Mouse (Mus musculus): ENCODE results near the gene Ercc2.

Gene Ercc2

GRCm38 (mm10) chr7:19359892-19360641 is 21.7 kb upstream of the Ercc2 start:
- DNase-seq (ENCODE audit: low read depth, low spot score), result no peak

GRCm38 (mm10) chr7:19360944-19361343 is 20.9 kb upstream of the Ercc2 start:
- DNase-seq (ENCODE audit: low read depth, low spot score), result peak; percentile 79

GRCm38 (mm10) chr7:19361720-19362119 is 20.1 kb upstream of the Ercc2 start:
- peak; percentile 92 for DNase-seq (ENCODE audit: low read depth, low spot score)

- no peak for DNase-seq (ENCODE audit: low read depth, low spot score)
These were observed 19.5 kb upstream of the Ercc2 start for GRCm38 (mm10) chr7:19362276-19362675.

GRCm38 (mm10) chr7:19363881-19364280 is 17.9 kb upstream of the Ercc2 start:
- peak; percentile 83 for DNase-seq (ENCODE audit: low read depth, low spot score)

GRCm38 (mm10) chr7:19365376-19365775 is 16.4 kb upstream of the Ercc2 start:
- DNase-seq (ENCODE audit: low read depth, low spot score), result no peak

- no peak for DNase-seq (ENCODE audit: low read depth, low spot score)
These were observed 13.4 kb upstream of the Ercc2 start for GRCm38 (mm10) chr7:19368380-19368779.

GRCm38 (mm10) chr7:19369823-19370425 is 11.9 kb upstream of the Ercc2 start:
- DNase-seq (ENCODE audit: low read depth, low spot score), result peak; percentile 85

GRCm38 (mm10) chr7:19373367-19373766 is 8.4 kb upstream of the Ercc2 start:
- DNase-seq (ENCODE audit: low read depth, low spot score), result no peak

- DNase-seq (ENCODE audit: low read depth, low spot score), result no peak
These were observed 6.4 kb upstream of the Ercc2 start for GRCm38 (mm10) chr7:19375368-19375767.

GRCm38 (mm10) chr7:19376019-19376418 is 5.8 kb upstream of the Ercc2 start:
- DNase-seq (ENCODE audit: low read depth, low spot score), result no peak

GRCm38 (mm10) chr7:19378049-19378448 is 3.8 kb upstream of the Ercc2 start:
- DNase-seq (ENCODE audit: low read depth, low spot score), result no peak

- no peak for DNase-seq (ENCODE audit: low read depth, low spot score)
These were observed 344 bp downstream of the Ercc2 start for GRCm38 (mm10) chr7:19382166-19382541.

GRCm38 (mm10) chr7:19383708-19384107 is 1.9 kb downstream of the Ercc2 start:
- DNase-seq (ENCODE audit: low read depth, low spot score), result no peak

GRCm38 (mm10) chr7:19388699-19389413 is 7.0 kb downstream of the Ercc2 start:
- no peak for DNase-seq (ENCODE audit: low read depth, low spot score)

- no peak for DNase-seq (ENCODE audit: low read depth, low spot score)
These were observed 12.7 kb downstream of the Ercc2 start for GRCm38 (mm10) chr7:19394484-19394883.

GRCm38 (mm10) chr7:19399496-19400280 is 17.9 kb downstream of the Ercc2 start:
- peak; percentile 86 for DNase-seq (ENCODE audit: low read depth, low spot score)

GRCm38 (mm10) chr7:19400946-19401345 is 19.1 kb downstream of the Ercc2 start:
- DNase-seq (ENCODE audit: low read depth, low spot score), result peak; percentile 41

- no peak for DNase-seq (ENCODE audit: low read depth, low spot score)
These were observed 20.8 kb downstream of the Ercc2 start for GRCm38 (mm10) chr7:19402535-19403112.

- peak; percentile 93 for DNase-seq (ENCODE audit: low read depth, low spot score)
These were observed 22.0 kb downstream of the Ercc2 start, which contains the start of gene Klc3 for GRCm38 (mm10) chr7:19403731-19404296. Klc3 (minus strand) TSS chr7:19404104.

GRCm38 (mm10) chr7:19404476-19404875 is 22.7 kb downstream of the Ercc2 start, which contains the start of gene Ckm:
Ckm (plus strand) TSS chr7:19404776.
- DNase-seq (ENCODE audit: low read depth, low spot score), result no peak

Data from CD4-positive, CD25-positive, alpha-beta regulatory T cell, adult 2 months (primary cell).